In genomic region chr11:98412273-98412796, GRCm38 (mm10) we compare ENCODE assay signal across 7 mouse cellular contexts. TPM values are rescaled to one million over a fixed set of nuclear protein-coding genes. Genes with fewer than 3 reads are reported as not detected.
DNase-seq lines count a peak whose midpoint lies in the region; ATAC-seq and TF ChIP-seq lines count a peak whose summit lies in the region.

Erbb2 (plus strand) TSS chr11:98412470.

- H3K4me3 ChIP-seq in intestine, embryonic 15.5 days (replicated peaks), result peak within 1 kb of the TSS; percentile 87
- peak within 1 kb of the TSS; percentile 55 for H3K4me3 ChIP-seq in liver, embryonic 16.5 days (ENCODE audit: low read depth, low read length)

- H3K27ac ChIP-seq in intestine, embryonic 15.5 days, result peak within 1 kb of the TSS; percentile 96
- H3K27ac ChIP-seq in liver, embryonic 16.5 days (ENCODE audit: low read length), result 0 out of 2 replicates have a peak within 1 kb of the TSS, but pooled peaks have one; percentile 1

- peak; percentile 89 for DNase-seq in R1 (ENCODE audit: low read depth, low spot score)
- DNase-seq in brain, embryonic 14.5 days (ENCODE audit: low read depth), result peak; percentile 88
- peak; percentile 59 to 70 for DNase-seq in gastrocnemius, postnatal 4 days (ENCODE audit: low spot score in 2 of 2)
- peak; percentile 73 for DNase-seq in ovary, adult 18-20 months (ENCODE audit: low spot score)
- DNase-seq in cerebellum, adult 9-10 months, result no peak

- peak within 1 kb of the TSS; percentile 74 for H3K4me2 ChIP-seq in intestine, embryonic 15.5 days (replicated peaks)
- peak within 1 kb of the TSS; percentile 53 for H3K4me2 ChIP-seq in liver, embryonic 16.5 days (ENCODE audit: low read depth, low read length)

- peak; percentile 52; the same call in 1 of the 2 replicates for TF ChIP-seq POLR2A in brain, embryonic 14.5 days (IDR thresholded peaks at IDR 0.05; ENCODE audit: borderline replicate concordance, extremely low read depth, insufficient read depth, insufficient read length, poor library complexity, severe bottlenecking)

- no peaks in the 10 kb centered on the region for H3K9me3 ChIP-seq in intestine, embryonic 15.5 days
- no peaks in the 10 kb centered on the region for H3K9me3 ChIP-seq in liver, embryonic 16.5 days (replicated peaks; ENCODE audit: control insufficient read depth, low read length)

- WGBS in intestine, embryonic 15.5 days, result under 1% methylated on average over 47 of the region's 49 CpGs
- WGBS in liver, embryonic 16.5 days (ENCODE audit: insufficient replicate concordance), result 0% methylated on average over 47 of the region's 49 CpGs

- H3K27me3 ChIP-seq in intestine, embryonic 15.5 days (replicated peaks), result no peaks in the 10 kb centered on the region
- H3K27me3 ChIP-seq in liver, embryonic 16.5 days (ENCODE audit: control insufficient read depth, insufficient read depth, low read depth, low read length), result peaks cover 50% of the 10 kb centered on the region

- ATAC-seq in intestine, embryonic 15.5 days, result peak; percentile 85
- ATAC-seq in liver, embryonic 16.5 days (ENCODE audit: low read depth), result peak; percentile 66

- 0 out of 2 replicates have a peak, but pooled peaks cover 3% of the 10 kb centered on the region for H3K36me3 ChIP-seq in intestine, embryonic 15.5 days
- no peaks in the 10 kb centered on the region for H3K36me3 ChIP-seq in liver, embryonic 16.5 days (ENCODE audit: control insufficient read depth, insufficient read depth)

- peak within 1 kb of the TSS; percentile 97 for H3K9ac ChIP-seq in intestine, embryonic 15.5 days
- 0 out of 2 replicates have a peak within 1 kb of the TSS, but pooled peaks have one; percentile 22 for H3K9ac ChIP-seq in liver, embryonic 16.5 days (ENCODE audit: low read depth, low read length)

- H3K4me1 ChIP-seq in intestine, embryonic 15.5 days (replicated peaks), result peaks cover 50% of the 10 kb centered on the region
- no peaks in the 10 kb centered on the region; the same call in 1 of the 2 replicates for H3K4me1 ChIP-seq in liver, embryonic 16.5 days (ENCODE audit: control insufficient read depth, low read depth, low read length)

- no peak for TF ChIP-seq CTCF in brain, embryonic 14.5 days (IDR thresholded peaks at IDR 0.05; ENCODE audit: borderline replicate concordance, extremely low read depth, insufficient read depth, insufficient read length)

RNA-seq across cellular contexts. Expression of gene Erbb2, which starts in this region (rescaled TPM):
- 7.4 and 10.4 TPM in 2 replicates for polyA plus RNA-seq in brain, embryonic 14.5 days (2012; rRNA removed)
- total RNA-seq in gastrocnemius, postnatal 4 days (2021), result 10 to 100 TPM; 19.6 to 23.5 TPM
- 31.9 and 35.1 TPM in 2 replicates for polyA plus RNA-seq in intestine, embryonic 15.5 days (2015; fragmentation: Nextera tagmentation; extraction: Ambion mirVana)
- polyA plus RNA-seq in liver, embryonic 16.5 days (2015; fragmentation: Nextera tagmentation; extraction: Ambion mirVana), result 1.8 and 2.1 TPM in 2 replicates
